Mouse (Mus musculus) limb, embryonic 14.5 days (tissue): Measurements from ENCODE around the gene Ankrd12. TPM values are rescaled to one million over a fixed set of nuclear protein-coding genes. Genes with fewer than 3 reads are reported as not detected.
A peak's percentile ranks its signal among the peaks of the same experiment; 100 is the strongest.

Experiments
- ATAC-seq: fragments of 200-750 bp; cut with Nextera tagmentation; 2 replicates; pipeline ENCODE4 v1.8.0; 2017; ENCODE audit warnings: low read depth, moderate number of reproducible peaks, moderate TSS enrichment; ENCODE audit not compliant: low FRiP score
- DNase-seq: peaks from one replicate; pipeline ENCODE4 v3.0.0-alpha.2; 2015; ENCODE audit warnings: low spot score
- H3K27ac ChIP-seq: fragments of 300-500 bp; sonication (generic); replicated peaks from 2 replicates; pipeline ENCODE4 v1.5.1; 2014; ENCODE audit warnings: low read depth, mild to moderate bottlenecking, low read length, moderate library complexity, mixed read lengths
- H3K27me3 ChIP-seq: fragments of 300-500 bp; sonication (generic); 2 replicates; pipeline ENCODE4 v1.6.1; 2014; ENCODE audit warnings: low read length, mixed read lengths; ENCODE audit not compliant: control insufficient read depth, insufficient read depth
- H3K36me3 ChIP-seq: fragments of 300-500 bp; sonication (generic); 2 replicates; pipeline ENCODE4 v1.6.1; 2014; ENCODE audit warnings: mild to moderate bottlenecking, low read length, moderate library complexity, mixed read lengths; ENCODE audit not compliant: control insufficient read depth, insufficient read depth
- H3K4me1 ChIP-seq: fragments of 300-500 bp; sonication (generic); 2 replicates; pipeline ENCODE4 v1.6.1; 2014; ENCODE audit warnings: antibody characterized with exemption, low read length, mixed read lengths; ENCODE audit not compliant: control insufficient read depth, insufficient read depth
- H3K4me2 ChIP-seq: fragments of 300-500 bp; sonication (generic); replicated peaks from 2 replicates; pipeline ENCODE4 v1.6.1; 2014; ENCODE audit warnings: low read depth, mild to moderate bottlenecking, low read length, moderate library complexity; ENCODE audit not compliant: severe bottlenecking
- H3K4me3 ChIP-seq: fragments of 300-500 bp; sonication (generic); replicated peaks from 2 replicates; pipeline ENCODE4 v1.5.1; 2014; ENCODE audit warnings: low read length
- H3K9ac ChIP-seq: fragments of 300-500 bp; sonication (generic); 2 replicates; pipeline ENCODE4 v1.6.1; 2014; ENCODE audit warnings: mild to moderate bottlenecking, low read depth, low read length, moderate library complexity; ENCODE audit not compliant: severe bottlenecking
- H3K9me3 ChIP-seq: fragments of 300-500 bp; sonication (generic); 2 replicates; pipeline ENCODE4 v1.6.1; 2016; ENCODE audit warnings: low read length; ENCODE audit not compliant: control insufficient read depth
- POLR2A ChIP-seq: fragments of 200-500 bp; IDR thresholded peaks from 2 replicates; pipeline ENCODE4 v1.8.0; 2012; ENCODE audit warnings: inconsistent platforms, mild to moderate bottlenecking, moderate library complexity, borderline replicate concordance; ENCODE audit not compliant: insufficient read depth, insufficient read length; ENCODE audit errors: extremely low read depth
- WGBS: fragments of 180-500 bp; shearing (Covaris S2); extraction: QIAGEN DNeasy Blood & Tissue Kit; methylation state at CpG from one replicate; pipeline ENCODE4 v1.1.7; 2014; 5-methylcytosine and 5-hydroxymethylcytosine counted together
- polyA plus RNA-seq, 2 experiments: library from polyadenylated mRNA; depleted of rRNA in 1 of 2; stranded (reverse) in 1 of 2; unstranded in 1 of 2; fragments of >200 nt; fragmentation: Nextera tagmentation in 1 of 2; extraction: Ambion mirVana in 1 of 2; gene quantifications; 2 replicates each; pipeline versions ENCODE4 v1.2.1 to v1.2.3; 2012 to 2014

Ankrd12 gene
- polyA plus RNA-seq, 2 experiments: 7.9 to 22.5 TPM

- Histone ChIP-seq H3K27ac (no peak overlapping the region), H3K4me1 (no peaks in the 10 kb centered on the region), H3K27me3 (no peaks in the 10 kb centered on the region), H3K4me2 (no peak overlapping the region), H3K36me3 (peaks cover 20% of the 10 kb centered on the region), H3K9me3 (no peaks in the 10 kb centered on the region), H3K4me3 (no peak overlapping the region), H3K9ac (no peak overlapping the region)
- TF ChIP-seq POLR2A: no peak
- 87% methylated on average over 6 of the region's 6 CpGs for WGBS
- no peak for DNase-seq
- ATAC-seq: no peak
These were observed 135.6 kb downstream of the Ankrd12 start for GRCm38 (mm10) chr17:65941275-65941674.

DNA sequence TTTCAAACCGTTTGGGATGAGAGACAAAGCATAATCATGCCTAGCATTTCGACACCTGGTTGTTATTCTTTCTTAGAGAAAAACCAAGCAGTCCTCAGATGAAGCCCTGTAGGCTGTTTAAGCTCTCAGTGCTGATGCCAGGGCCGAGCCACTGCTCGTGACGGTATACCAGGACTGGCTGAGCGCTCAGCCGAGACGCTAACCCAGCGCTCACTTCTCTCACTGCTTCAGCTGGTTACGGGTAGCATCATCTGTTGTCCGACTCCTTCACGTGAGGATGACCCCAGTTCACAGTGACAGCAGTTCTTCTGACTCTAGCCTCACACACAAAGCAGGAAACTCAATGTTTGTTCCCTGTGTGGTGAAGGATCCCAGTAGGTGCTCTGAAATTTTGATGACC, 136.7 kb downstream of the Ankrd12 start:
- no peak for TF ChIP-seq POLR2A
- H3K4me2 ChIP-seq: no peak overlapping the region
- WGBS: 88% methylated on average over 12 of the region's 12 CpGs
- no peaks in the 10 kb centered on the region for H3K27me3 ChIP-seq
- H3K4me1 ChIP-seq: no peaks in the 10 kb centered on the region
- H3K9ac ChIP-seq: no peak overlapping the region
- ATAC-seq (no peak), DNase-seq (no peak)
- no peak overlapping the region for H3K4me3 ChIP-seq
- peaks cover 11% of the 10 kb centered on the region for H3K36me3 ChIP-seq
- no peaks in the 10 kb centered on the region for H3K9me3 ChIP-seq
- H3K27ac ChIP-seq: peak overlapping the region; percentile 9

- no peak overlapping the region for H3K4me2 ChIP-seq
- ATAC-seq: no peak
- DNase-seq: no peak
- no peak for TF ChIP-seq POLR2A
- 72% methylated on average over 14 of the region's 14 CpGs for WGBS
- peak overlapping the region; percentile 34; the same call in 1 of the 2 replicates for H3K27ac ChIP-seq
- no peak overlapping the region for H3K4me3 ChIP-seq
- peaks cover 11% of the 10 kb centered on the region for H3K36me3 ChIP-seq
- H3K4me1 ChIP-seq: no peaks in the 10 kb centered on the region
- H3K9ac ChIP-seq: no peak overlapping the region
- no peaks in the 10 kb centered on the region for H3K27me3 ChIP-seq
- H3K9me3 ChIP-seq: no peaks in the 10 kb centered on the region
These were observed 137.3 kb downstream of the Ankrd12 start for GRCm38 (mm10) chr17:65939461-65940192.

- Histone ChIP-seq H3K4me3 (no peak overlapping the region), H3K4me1 (no peaks in the 10 kb centered on the region), H3K9me3 (no peaks in the 10 kb centered on the region), H3K27ac (no peak overlapping the region), H3K36me3 (peaks cover 24% of the 10 kb centered on the region), H3K9ac (no peak overlapping the region), H3K4me2 (no peak overlapping the region), H3K27me3 (no peaks in the 10 kb centered on the region)
- DNase-seq: no peak
- 92% methylated on average over 9 of the region's 9 CpGs for WGBS
- ATAC-seq: no peak
- TF ChIP-seq POLR2A: no peak
These were observed 139.2 kb downstream of the Ankrd12 start for GRCm38 (mm10) chr17:65937671-65938070.

DNA sequence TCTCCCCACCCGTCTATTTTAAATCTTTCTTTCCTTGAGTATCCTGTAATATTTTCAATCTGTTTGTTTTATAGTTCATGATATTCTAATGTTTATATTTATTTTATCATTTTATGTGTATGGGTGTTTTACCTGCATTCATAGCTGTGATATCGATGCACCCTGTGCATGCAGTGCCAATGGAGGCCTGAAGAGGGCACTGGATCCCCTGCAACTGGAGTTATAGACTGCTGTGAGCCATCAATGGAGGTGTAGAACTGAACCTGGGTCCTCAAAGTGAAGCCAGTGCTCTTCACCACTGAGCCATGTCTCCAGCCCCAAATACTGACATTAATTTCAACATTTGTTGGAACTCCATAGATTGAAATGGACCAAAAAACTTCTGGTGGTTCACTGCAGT, 143.1 kb downstream of the Ankrd12 start:
- ATAC-seq: no peak
- 92% methylated on average over 2 of the region's 2 CpGs for WGBS
- no peak overlapping the region for H3K9ac ChIP-seq
- H3K4me2 ChIP-seq: no peak overlapping the region
- no peaks in the 10 kb centered on the region for H3K9me3 ChIP-seq
- peaks cover 34% of the 10 kb centered on the region for H3K36me3 ChIP-seq
- DNase-seq: no peak
- no peaks in the 10 kb centered on the region for H3K4me1 ChIP-seq
- TF ChIP-seq POLR2A: no peak
- H3K27me3 ChIP-seq: no peaks in the 10 kb centered on the region
- H3K27ac ChIP-seq: no peak overlapping the region
- H3K4me3 ChIP-seq: no peak overlapping the region
